7 mouse cellular contexts compared by ENCODE assay signal in the genomic region with DNA sequence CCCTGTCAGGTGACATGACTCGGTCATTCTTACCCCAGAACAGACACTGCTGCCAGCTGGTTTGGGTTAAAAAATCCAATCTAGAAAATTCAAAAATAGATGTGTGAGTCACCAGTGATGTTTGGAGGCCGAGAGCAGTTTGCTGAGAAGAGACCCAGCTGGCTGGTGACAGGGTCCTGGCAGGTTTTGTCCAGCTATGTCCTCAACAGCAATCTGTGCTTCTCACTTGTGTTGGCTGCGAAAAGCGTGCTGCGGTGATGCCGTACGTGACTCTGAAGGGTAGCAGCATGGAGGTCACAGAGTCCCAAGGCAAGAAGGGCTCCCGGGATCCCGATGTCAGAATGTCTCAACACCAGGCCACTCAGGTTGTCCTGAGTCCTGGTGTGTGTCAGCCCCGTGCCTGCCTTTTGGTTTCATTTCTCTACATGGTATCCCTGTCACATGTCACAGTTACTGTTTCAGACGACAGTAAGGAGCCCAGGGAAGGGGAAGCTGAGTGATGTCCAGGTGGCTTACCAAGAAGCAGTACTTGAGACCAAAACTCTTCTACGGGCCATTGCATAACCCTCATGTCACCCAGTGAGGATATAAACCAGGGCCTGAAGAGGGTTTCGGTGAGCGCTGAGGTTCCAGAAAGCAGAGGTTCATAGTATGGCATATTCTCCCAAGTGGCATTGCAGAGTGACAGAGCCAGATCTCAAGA. TPM values are rescaled to one million over a fixed set of nuclear protein-coding genes. Genes with fewer than 3 reads are reported as not detected.
DNase-seq lines count a peak whose midpoint lies in the region; ATAC-seq and TF ChIP-seq lines count a peak whose summit lies in the region.

No protein-coding gene starts in this region.

- no peak; the same call in 1 of the 2 replicates for ATAC-seq in kidney, embryonic 14.5 days (ENCODE audit: low FRiP score, low TSS enrichment)
- ATAC-seq in midbrain, embryonic 13.5 days = no peak

- H3K4me1 ChIP-seq in kidney, embryonic 14.5 days (ENCODE audit: control insufficient read depth, insufficient read depth, low read length) = peaks cover 7% of the 10 kb centered on the region; the same call in 1 of the 2 replicates
- H3K4me1 ChIP-seq in thymus, adult 2 months (replicated peaks; ENCODE audit: control insufficient read depth, insufficient read depth, low read length) = no peaks in the 10 kb centered on the region
- H3K4me1 ChIP-seq in midbrain, embryonic 13.5 days (replicated peaks) = peaks cover 6% of the 10 kb centered on the region; the same call in 1 of the 2 replicates

- TF ChIP-seq CTCF in thymus, adult 2 months (IDR thresholded peaks at IDR 0.05; ENCODE audit: borderline replicate concordance, control insufficient read depth, extremely low read depth, insufficient read depth, low read length, poor library complexity) = no peak

- 76% methylated on average over 14 of the region's 14 CpGs for WGBS in kidney, embryonic 14.5 days
- WGBS in thymus, adult 2 months = 78% methylated on average over 14 of the region's 14 CpGs
- WGBS in midbrain, embryonic 13.5 days = 92% methylated on average over 14 of the region's 14 CpGs

- H3K9me3 ChIP-seq in kidney, embryonic 14.5 days (ENCODE audit: control insufficient read depth, low read length) = no peaks in the 10 kb centered on the region
- H3K9me3 ChIP-seq in midbrain, embryonic 13.5 days = no peaks in the 10 kb centered on the region

- H3K36me3 ChIP-seq in kidney, embryonic 14.5 days (ENCODE audit: control insufficient read depth, insufficient read depth, low read length) = peaks cover 24% of the 10 kb centered on the region; the same call in 1 of the 2 replicates
- H3K36me3 ChIP-seq in thymus, adult 2 months (ENCODE audit: control insufficient read depth, insufficient read depth, low read length) = no peaks in the 10 kb centered on the region
- peaks cover 29% of the 10 kb centered on the region for H3K36me3 ChIP-seq in midbrain, embryonic 13.5 days

- H3K27me3 ChIP-seq in kidney, embryonic 14.5 days (ENCODE audit: control insufficient read depth, insufficient read depth, low read length) = no peaks in the 10 kb centered on the region
- no peaks in the 10 kb centered on the region for H3K27me3 ChIP-seq in thymus, adult 2 months (ENCODE audit: control insufficient read depth, insufficient read depth, low read length)
- H3K27me3 ChIP-seq in midbrain, embryonic 13.5 days = no peaks in the 10 kb centered on the region

- no peak overlapping the region for H3K4me3 ChIP-seq in kidney, embryonic 14.5 days (ENCODE audit: low read length)
- H3K4me3 ChIP-seq in thymus, adult 2 months (ENCODE audit: control insufficient read depth, insufficient read depth, low read length) = no peak overlapping the region
- no peak overlapping the region for H3K4me3 ChIP-seq in midbrain, embryonic 13.5 days (replicated peaks)

- peak; percentile 85 for DNase-seq in 3T3-L1 (ENCODE audit: low read depth, low spot score)
- peak; percentile 33 for DNase-seq in adrenal gland, postnatal 25 days
- DNase-seq in heart, adult 18-20 months = peak; percentile 89 to 92
- DNase-seq in lung, postnatal 4 days = peak; percentile 79 to 93
- DNase-seq in thymus, adult 2 months = no peak

- no peak overlapping the region for H3K4me2 ChIP-seq in kidney, embryonic 14.5 days (replicated peaks; ENCODE audit: low read depth, low read length)
- H3K4me2 ChIP-seq in midbrain, embryonic 13.5 days (replicated peaks) = no peak overlapping the region

- peak overlapping the region; percentile 59 for H3K27ac ChIP-seq in kidney, embryonic 14.5 days (ENCODE audit: low read depth, low read length)
- H3K27ac ChIP-seq in thymus, adult 2 months (ENCODE audit: control insufficient read depth, insufficient read depth, low read length) = no peak overlapping the region
- no peak overlapping the region for H3K27ac ChIP-seq in midbrain, embryonic 13.5 days

- TF ChIP-seq POLR2A in thymus, adult 2 months (IDR thresholded peaks at IDR 0.05; ENCODE audit: control insufficient read depth, extremely low read depth, insufficient read depth, low read length, poor library complexity) = no peak

- no peak overlapping the region for H3K9ac ChIP-seq in kidney, embryonic 14.5 days (ENCODE audit: low read depth, low read length)
- H3K9ac ChIP-seq in midbrain, embryonic 13.5 days (replicated peaks) = no peak overlapping the region

RNA-seq across cellular contexts. Expression of a gene that starts 30.0 kb away (rescaled TPM):
- total RNA-seq in adrenal gland, postnatal 25 days (2021) = 41.0 and 46.1 TPM in 2 replicates
- total RNA-seq in heart, adult 18-20 months (2021) = 10 to 100 TPM; 50.8 to 70.0 TPM
- 28.1 and 38.8 TPM in 2 replicates for polyA plus RNA-seq in kidney, embryonic 14.5 days (2014; fragmentation: Nextera tagmentation; extraction: Ambion mirVana)
- polyA plus RNA-seq in thymus, adult 2 months (2012; rRNA removed) = 17.3 and 18.1 TPM in 2 replicates
- 15.7 and 18.1 TPM in 2 replicates for polyA plus RNA-seq in midbrain, embryonic 13.5 days (2015; fragmentation: Nextera tagmentation; extraction: Ambion mirVana)

RNA-seq across cellular contexts. Expression of a gene that starts 57.2 kb away (rescaled TPM):
- total RNA-seq in adrenal gland, postnatal 25 days (2021) = 0.91 TPM in 1 of 2 replicates, not detected in the other
- not detected for total RNA-seq in heart, adult 18-20 months (2021)
- polyA plus RNA-seq in kidney, embryonic 14.5 days (2014; fragmentation: Nextera tagmentation; extraction: Ambion mirVana) = 0.08 TPM in 1 of 2 replicates, not detected in the other
- 0.08 and 0.13 TPM in 2 replicates for polyA plus RNA-seq in thymus, adult 2 months (2012; rRNA removed)
- 0.07 and 0.10 TPM in 2 replicates for polyA plus RNA-seq in midbrain, embryonic 13.5 days (2015; fragmentation: Nextera tagmentation; extraction: Ambion mirVana)
